Mouse (Mus musculus) frontal cortex, adult (tissue): ENCODE data around the gene Klrb1c.
"Not testable (repeated sequence)": the region's sequence is repeated elsewhere in the genome, so short reads cannot be mapped to it uniquely, and the experiment has no call there.

Source experiments
- ATAC-seq: cut with Nextera tagmentation; 2 replicates; pipeline ENCODE4 v1.9.2; 2017; ENCODE audit warnings: mild to moderate bottlenecking, moderate library complexity, mixed read lengths; ENCODE audit not compliant: low TSS enrichment

Klrb1c gene

GRCm38 (mm10) chr6:128797936-128798771 lies 9.1 kb upstream of the Klrb1c start:
- no peak for ATAC-seq

GRCm38 (mm10) chr6:128797185-128797905 lies 8.3 kb upstream of the Klrb1c start:
- ATAC-seq = no peak

GRCm38 (mm10) chr6:128796321-128796955 lies 7.4 kb upstream of the Klrb1c start:
- no peak for ATAC-seq

- no peak for ATAC-seq
These were observed 4.7 kb upstream of the Klrb1c start for GRCm38 (mm10) chr6:128793734-128794133.

- ATAC-seq = not testable (repeated sequence)
These were observed 1.5 kb upstream of the Klrb1c start for GRCm38 (mm10) chr6:128790491-128790994.

GRCm38 (mm10) chr6:128788517-128788916 lies 498 bp downstream of the Klrb1c start:
- ATAC-seq = no peak

- not testable (repeated sequence) for ATAC-seq
These were observed 2.6 kb downstream of the Klrb1c start for GRCm38 (mm10) chr6:128786396-128786795.

- peak; percentile 51 for ATAC-seq
These were observed 19.3 kb downstream of the Klrb1c start for GRCm38 (mm10) chr6:128769481-128770253.

GRCm38 (mm10) chr6:128768047-128768446 lies 21.0 kb downstream of the Klrb1c start:
- ATAC-seq = no peak

GRCm38 (mm10) chr6:128766486-128767254 lies 22.3 kb downstream of the Klrb1c start:
- peak; percentile 22; the same call in 1 of the 2 replicates for ATAC-seq

- ATAC-seq = no peak
These were observed 23.8 kb downstream of the Klrb1c start for GRCm38 (mm10) chr6:128765211-128765610.

GRCm38 (mm10) chr6:128764598-128764997 lies 24.4 kb downstream of the Klrb1c start:
- no peak for ATAC-seq

- peak; percentile 86 for ATAC-seq
These were observed 25.1 kb downstream of the Klrb1c start for GRCm38 (mm10) chr6:128763736-128764523.

GRCm38 (mm10) chr6:128762892-128763670 lies 25.9 kb downstream of the Klrb1c start:
- not testable (repeated sequence) for ATAC-seq

GRCm38 (mm10) chr6:128761144-128761540 lies 27.9 kb downstream of the Klrb1c start:
- no peak; the same call in 1 of the 2 replicates for ATAC-seq

- peak; percentile 60 for ATAC-seq
These were observed 28.4 kb downstream of the Klrb1c start for GRCm38 (mm10) chr6:128760416-128761143.

GRCm38 (mm10) chr6:128760016-128760415 lies 29.0 kb downstream of the Klrb1c start:
- peak; percentile 28 for ATAC-seq
